Mouse (Mus musculus): ENCODE measurements at regions not wholly inside any gene's neighbourhood (a gene's known extent, or its start where the extent isn't known, plus 50 kb on each side); places are given as distances from the start of the nearest gene placed in this dataset.

DNA sequence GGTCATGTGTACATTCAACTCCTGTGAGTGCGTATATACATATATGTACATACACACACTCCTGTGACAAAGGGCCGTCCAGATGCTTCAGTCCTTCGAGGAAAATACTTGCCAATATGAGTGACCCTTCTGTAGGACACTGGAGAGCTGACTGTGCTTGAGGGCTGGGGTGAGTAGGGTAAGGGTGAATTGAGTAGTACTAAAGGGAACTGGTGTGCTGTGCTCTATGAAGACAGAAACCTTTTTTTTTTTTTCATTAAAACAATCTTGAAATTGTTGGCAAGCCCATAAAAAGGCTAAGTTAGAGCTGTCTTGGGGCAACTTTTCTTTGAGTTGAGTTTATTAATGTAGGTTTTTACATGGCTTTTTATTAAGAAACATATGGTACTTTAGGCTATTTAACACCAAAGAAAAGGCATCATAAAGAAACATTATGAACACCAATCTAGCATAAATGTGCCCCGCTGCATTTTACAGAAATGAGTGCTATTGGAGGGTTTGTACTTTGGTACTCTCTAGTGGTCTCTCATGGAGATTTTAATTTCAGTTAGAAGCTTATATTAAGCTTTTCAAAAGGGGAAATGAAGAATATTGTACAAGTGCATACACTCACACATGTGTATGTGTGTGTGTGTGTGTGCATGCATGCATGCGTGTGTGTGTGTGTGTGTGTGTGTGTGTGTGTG lies 718.5 kb upstream of the 2610301B20Rik start:
- H3K4me2 ChIP-seq: no peak overlapping the region
- H3K4me3 ChIP-seq: no peak overlapping the region
- no peak overlapping the region for H3K27ac ChIP-seq
- WGBS: 89% methylated on average over 5 of the region's 5 CpGs
- H3K27me3 ChIP-seq: no peaks in the 10 kb centered on the region
- ATAC-seq: no peak
- no peak overlapping the region for H3K9ac ChIP-seq
- H3K36me3 ChIP-seq (ENCODE audit: poor library complexity, severe bottlenecking): no peaks in the 10 kb centered on the region
- no peaks in the 10 kb centered on the region for H3K9me3 ChIP-seq (replicated peaks)
- H3K4me1 ChIP-seq: no peaks in the 10 kb centered on the region

DNA sequence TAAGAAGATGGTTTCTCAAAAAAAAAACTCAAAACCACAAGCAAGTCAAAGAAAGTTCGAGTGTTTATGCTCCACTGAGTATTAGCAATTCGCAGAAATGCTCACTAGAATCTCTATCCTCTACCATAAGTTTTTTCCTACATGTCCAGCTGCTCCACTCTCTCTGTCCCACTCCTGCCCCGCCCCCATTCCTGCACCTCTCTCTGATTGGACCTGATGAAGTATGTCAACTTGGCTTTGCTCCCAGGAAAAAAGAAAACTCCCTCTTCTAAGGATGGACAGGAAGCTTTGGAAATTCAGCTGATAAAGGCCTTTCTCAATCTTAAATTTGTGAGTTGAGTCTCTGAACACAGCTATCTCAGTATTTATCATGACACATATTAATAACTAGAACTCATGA lies 684.4 kb upstream of the 2610301B20Rik start:
- 80% methylated on average over 3 of the region's 3 CpGs for WGBS

DNA sequence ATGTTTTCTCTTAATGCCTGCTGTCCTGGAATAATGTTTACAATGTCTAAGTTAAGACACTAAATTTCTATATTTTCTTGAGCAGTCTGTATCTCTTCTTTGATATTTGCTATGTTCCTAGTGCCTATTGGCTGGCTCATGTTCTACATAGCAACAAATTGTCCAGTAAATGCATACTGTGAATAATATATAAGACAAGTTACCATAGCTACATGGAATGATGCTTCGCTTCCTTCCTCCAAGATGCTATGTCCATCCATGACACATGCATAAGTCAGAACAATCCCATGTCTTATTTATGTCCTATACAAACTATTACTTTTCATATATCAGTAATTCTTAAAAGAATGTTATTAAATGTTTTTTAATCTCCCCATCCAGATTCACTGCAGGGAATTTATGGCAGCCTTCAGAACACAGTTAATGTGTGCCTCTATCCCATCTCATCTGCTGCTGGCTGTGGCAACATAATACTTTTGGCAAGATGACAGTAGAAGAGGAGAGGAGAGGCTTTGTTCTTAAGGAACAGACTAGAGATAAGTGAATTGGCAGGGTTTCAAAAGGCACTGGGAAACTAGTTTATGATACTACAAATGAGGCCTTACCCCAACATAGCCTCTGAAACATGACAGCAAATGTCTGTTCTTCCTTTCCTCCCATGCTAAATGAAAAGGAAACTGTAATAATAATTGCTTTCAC lies 676.9 kb upstream of the 2610301B20Rik start:
- WGBS: 100% methylated on average over 1 of the region's 1 CpGs
- no peak overlapping the region for H3K4me2 ChIP-seq
- ATAC-seq: no peak

More for the DNA sequence above, 684.4 kb upstream of the 2610301B20Rik start:
- no peaks in the 10 kb centered on the region for H3K27me3 ChIP-seq
- H3K36me3 ChIP-seq (ENCODE audit: poor library complexity, severe bottlenecking): no peaks in the 10 kb centered on the region
- H3K4me3 ChIP-seq: no peak overlapping the region
- no peaks in the 10 kb centered on the region for H3K9me3 ChIP-seq (replicated peaks)
- H3K4me1 ChIP-seq: no peaks in the 10 kb centered on the region
- ATAC-seq: no peak
- H3K4me2 ChIP-seq: no peak overlapping the region
- H3K27ac ChIP-seq: no peak overlapping the region
- no peak overlapping the region for H3K9ac ChIP-seq

DNA sequence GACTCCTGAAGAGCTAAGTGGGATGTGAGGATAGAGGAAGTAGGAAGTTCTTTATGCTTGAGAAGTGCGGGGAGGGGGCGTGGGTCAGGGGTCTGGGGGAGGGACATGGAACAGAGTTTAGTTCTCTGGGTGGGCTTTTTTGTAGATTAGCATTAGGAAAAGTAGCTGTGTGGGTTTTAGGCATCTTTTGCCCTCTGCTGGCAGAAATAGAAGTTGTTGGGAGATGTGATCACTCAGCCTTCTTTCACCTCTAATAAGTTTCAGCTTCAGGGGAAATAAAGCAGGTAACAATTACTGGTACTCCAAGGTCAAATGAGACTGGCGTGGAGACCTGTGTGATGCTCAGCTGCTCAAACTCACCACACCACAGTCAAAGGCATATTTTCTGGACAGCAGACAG lies 672.5 kb upstream of the 2610301B20Rik start:
- no peaks in the 10 kb centered on the region for H3K9me3 ChIP-seq (replicated peaks)
- H3K4me3 ChIP-seq: no peak overlapping the region
- no peaks in the 10 kb centered on the region for H3K4me1 ChIP-seq
- H3K27me3 ChIP-seq: no peaks in the 10 kb centered on the region
- ATAC-seq: no peak
- no peak overlapping the region for H3K27ac ChIP-seq
- 60% methylated on average over 3 of the region's 3 CpGs for WGBS
- H3K36me3 ChIP-seq (ENCODE audit: poor library complexity, severe bottlenecking): no peaks in the 10 kb centered on the region
- no peak overlapping the region for H3K9ac ChIP-seq
- H3K4me2 ChIP-seq: no peak overlapping the region

More for the DNA sequence above, 676.9 kb upstream of the 2610301B20Rik start:
- Histone ChIP-seq H3K27me3 (no peaks in the 10 kb centered on the region), H3K36me3 (ENCODE audit: poor library complexity, severe bottlenecking) (no peaks in the 10 kb centered on the region), H3K4me1 (no peaks in the 10 kb centered on the region), H3K27ac (no peak overlapping the region), H3K9me3 (replicated peaks) (no peaks in the 10 kb centered on the region), H3K9ac (no peak overlapping the region), H3K4me3 (no peak overlapping the region)

- Histone ChIP-seq H3K27me3 (no peaks in the 10 kb centered on the region), H3K4me1 (no peaks in the 10 kb centered on the region), H3K9ac (no peak overlapping the region), H3K4me2 (no peak overlapping the region), H3K9me3 (replicated peaks) (no peaks in the 10 kb centered on the region), H3K36me3 (ENCODE audit: poor library complexity, severe bottlenecking) (no peaks in the 10 kb centered on the region), H3K27ac (no peak overlapping the region), H3K4me3 (no peak overlapping the region)
- 93% methylated on average over 1 of the region's 1 CpGs for WGBS
- no peak for ATAC-seq
Observed at GRCm38 (mm10) chr4:10204224-10204623, 670.1 kb upstream of the 2610301B20Rik start.

DNA sequence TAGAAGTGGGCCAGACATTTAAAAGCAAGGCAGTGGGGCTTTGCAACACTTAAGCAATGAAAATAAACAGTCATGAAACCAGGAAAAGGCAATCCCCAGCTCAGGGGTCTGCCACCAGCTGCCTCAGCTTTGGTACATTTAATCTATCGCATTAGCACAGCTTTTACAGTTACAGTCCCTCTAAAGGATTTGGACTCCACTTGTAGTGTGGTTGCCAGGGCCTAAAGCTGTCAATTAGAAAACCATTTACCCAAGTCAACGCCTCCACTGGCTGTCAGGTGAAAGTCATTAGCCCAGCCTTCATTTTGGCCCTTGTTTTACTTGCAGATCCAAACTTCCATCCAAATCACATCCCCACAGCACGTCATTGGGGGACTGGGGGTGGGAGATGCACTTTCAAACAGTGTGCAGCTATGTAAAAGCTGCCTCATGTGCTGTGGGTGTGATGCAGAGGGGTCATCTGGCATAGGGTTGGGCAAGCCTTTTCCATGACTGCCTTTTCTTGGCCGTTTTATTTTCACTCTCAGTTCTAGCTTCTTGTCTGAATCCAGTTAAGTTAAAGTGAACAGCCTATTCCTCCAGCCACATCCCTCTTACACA lies 664.9 kb upstream of the 2610301B20Rik start:
- Histone ChIP-seq H3K4me2 (no peak overlapping the region), H3K4me3 (no peak overlapping the region), H3K9me3 (replicated peaks) (no peaks in the 10 kb centered on the region), H3K27me3 (no peaks in the 10 kb centered on the region), H3K27ac (no peak overlapping the region), H3K4me1 (no peaks in the 10 kb centered on the region), H3K9ac (no peak overlapping the region), H3K36me3 (ENCODE audit: poor library complexity, severe bottlenecking) (no peaks in the 10 kb centered on the region)
- WGBS: 66% methylated on average over 4 of the region's 4 CpGs
- ATAC-seq: peak; percentile 67; the same call in 1 of the 2 replicates

DNA sequence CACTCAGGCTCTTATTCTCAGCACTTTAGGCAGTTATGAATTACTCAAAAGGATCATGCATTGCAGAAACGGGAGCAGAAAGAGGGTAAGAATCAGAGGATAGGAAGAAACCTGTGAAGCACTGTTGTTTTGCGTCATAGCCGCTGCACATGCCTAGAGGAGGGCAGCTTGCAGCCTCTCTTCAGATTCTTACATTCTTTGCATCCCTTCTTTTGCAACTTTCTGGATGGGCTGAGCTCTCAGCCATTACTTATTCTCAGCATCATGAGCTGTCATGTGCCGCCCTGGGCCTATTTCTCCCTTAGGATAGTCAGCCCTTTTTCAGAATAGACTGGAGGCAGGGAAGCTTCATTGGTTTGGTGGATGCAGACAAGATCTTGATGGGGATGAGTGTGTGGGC lies 663.0 kb upstream of the 2610301B20Rik start:
- H3K27me3 ChIP-seq: no peaks in the 10 kb centered on the region
- H3K9ac ChIP-seq: no peak overlapping the region
- ATAC-seq: no peak
- H3K4me3 ChIP-seq: no peak overlapping the region
- H3K27ac ChIP-seq: no peak overlapping the region
- no peaks in the 10 kb centered on the region for H3K4me1 ChIP-seq
- no peak overlapping the region for H3K4me2 ChIP-seq
- H3K36me3 ChIP-seq (ENCODE audit: poor library complexity, severe bottlenecking): no peaks in the 10 kb centered on the region
- 96% methylated on average over 4 of the region's 4 CpGs for WGBS
- no peaks in the 10 kb centered on the region for H3K9me3 ChIP-seq (replicated peaks)

- WGBS: 93% methylated on average over 5 of the region's 5 CpGs
- Histone ChIP-seq H3K9ac (no peak overlapping the region), H3K4me3 (no peak overlapping the region), H3K27me3 (no peaks in the 10 kb centered on the region), H3K4me2 (no peak overlapping the region), H3K9me3 (replicated peaks) (no peaks in the 10 kb centered on the region), H3K27ac (no peak overlapping the region), H3K4me1 (no peaks in the 10 kb centered on the region), H3K36me3 (ENCODE audit: poor library complexity, severe bottlenecking) (no peaks in the 10 kb centered on the region)
- no peak for ATAC-seq
Observed at GRCm38 (mm10) chr4:10235324-10235723, 639.0 kb upstream of the 2610301B20Rik start.

GRCm38 (mm10) chr4:10242117-10242516 lies 632.2 kb upstream of the 2610301B20Rik start:
- no peak overlapping the region for H3K4me2 ChIP-seq
- no peak overlapping the region for H3K4me3 ChIP-seq
- ATAC-seq: no peak
- 86% methylated on average over 4 of the region's 4 CpGs for WGBS
- H3K27ac ChIP-seq: no peak overlapping the region
- no peaks in the 10 kb centered on the region for H3K4me1 ChIP-seq
- H3K27me3 ChIP-seq: no peaks in the 10 kb centered on the region
- no peaks in the 10 kb centered on the region for H3K9me3 ChIP-seq (replicated peaks)
- H3K9ac ChIP-seq: no peak overlapping the region
- no peaks in the 10 kb centered on the region for H3K36me3 ChIP-seq (ENCODE audit: poor library complexity, severe bottlenecking)

DNA sequence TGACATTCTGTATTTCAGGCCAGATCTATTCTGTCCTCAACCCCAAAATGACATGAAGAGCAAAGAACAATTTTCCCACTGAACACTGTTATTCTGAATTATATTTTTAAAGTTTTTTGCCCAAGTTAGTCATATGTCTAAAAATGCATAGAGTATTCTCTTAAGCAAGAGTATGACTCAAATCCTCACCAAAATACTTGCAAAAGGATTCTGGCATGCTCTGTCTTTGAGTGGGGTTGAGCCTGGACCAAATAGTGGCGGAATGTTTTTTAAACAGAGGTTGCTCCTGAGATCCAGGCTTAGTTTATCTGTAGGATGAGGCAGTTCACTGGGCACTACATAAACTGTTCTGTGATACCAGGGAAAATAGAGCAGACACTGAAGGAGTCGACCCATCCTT lies 631.4 kb upstream of the 2610301B20Rik start:
- ATAC-seq: no peak
- Histone ChIP-seq H3K4me3 (no peak overlapping the region), H3K9ac (no peak overlapping the region), H3K9me3 (replicated peaks) (no peaks in the 10 kb centered on the region), H3K4me2 (no peak overlapping the region), H3K4me1 (no peaks in the 10 kb centered on the region), H3K27me3 (no peaks in the 10 kb centered on the region), H3K27ac (no peak overlapping the region), H3K36me3 (ENCODE audit: poor library complexity, severe bottlenecking) (no peaks in the 10 kb centered on the region)
- WGBS: 84% methylated on average over 2 of the region's 2 CpGs

- peak; percentile 78; the same call in 1 of the 2 replicates for ATAC-seq
- Histone ChIP-seq H3K4me1 (no peaks in the 10 kb centered on the region), H3K9ac (no peak overlapping the region), H3K9me3 (replicated peaks) (no peaks in the 10 kb centered on the region), H3K36me3 (ENCODE audit: poor library complexity, severe bottlenecking) (no peaks in the 10 kb centered on the region), H3K27ac (no peak overlapping the region), H3K4me3 (no peak overlapping the region), H3K27me3 (no peaks in the 10 kb centered on the region), H3K4me2 (no peak overlapping the region)
- 63% methylated on average over 6 of the region's 6 CpGs for WGBS
Observed at GRCm38 (mm10) chr4:10254029-10254690, 620.1 kb upstream of the 2610301B20Rik start.

GRCm38 (mm10) chr4:10257537-10257936 lies 616.8 kb upstream of the 2610301B20Rik start:
- Histone ChIP-seq H3K4me3 (no peak overlapping the region), H3K36me3 (ENCODE audit: poor library complexity, severe bottlenecking) (no peaks in the 10 kb centered on the region), H3K4me2 (no peak overlapping the region), H3K9me3 (replicated peaks) (no peaks in the 10 kb centered on the region), H3K27ac (no peak overlapping the region), H3K4me1 (no peaks in the 10 kb centered on the region), H3K9ac (no peak overlapping the region), H3K27me3 (no peaks in the 10 kb centered on the region)
- WGBS: 69% methylated on average over 4 of the region's 4 CpGs
- ATAC-seq: no peak

All from forebrain, embryonic 13.5 days (tissue).